Mouse (Mus musculus): ENCODE measurements at regions not wholly inside any gene's neighbourhood (a gene's known extent, or its start where the extent isn't known, plus 50 kb on each side); places are given as distances from the start of the nearest gene placed in this dataset.

- in situ Hi-C loops (cut with MboI, MseI), result no loop called here
Observed at GRCm38 (mm10) chr1:186444701-186445131, 261.1 kb downstream of the Tgfb2 start.

GRCm38 (mm10) chr1:186442160-186442559 is 263.6 kb downstream of the Tgfb2 start:
- in situ Hi-C loops (cut with MboI, MseI), result no loop called here

GRCm38 (mm10) chr1:186435336-186435972 is 270.3 kb downstream of the Tgfb2 start:
- in situ Hi-C loops (cut with MboI, MseI), result no loop called here

- in situ Hi-C loops (cut with MboI, MseI), result no loop called here
Observed at GRCm38 (mm10) chr1:186434782-186435181, 271.0 kb downstream of the Tgfb2 start.

- in situ Hi-C loops (cut with MboI, MseI), result no loop called here
Observed at GRCm38 (mm10) chr1:186434007-186434406, 271.8 kb downstream of the Tgfb2 start.

GRCm38 (mm10) chr1:186433169-186433665 is 272.6 kb downstream of the Tgfb2 start:
- in situ Hi-C loops (cut with MboI, MseI), result no loop called here

- in situ Hi-C loops (cut with MboI, MseI), result no loop called here
Observed at GRCm38 (mm10) chr1:186425421-186425820, 280.4 kb downstream of the Tgfb2 start.

GRCm38 (mm10) chr1:186424084-186424483 is 281.7 kb downstream of the Tgfb2 start:
- in situ Hi-C loops (cut with MboI, MseI), result no loop called here

GRCm38 (mm10) chr1:186417101-186417500 is 288.7 kb downstream of the Tgfb2 start:
- in situ Hi-C loops (cut with MboI, MseI), result no loop called here

- in situ Hi-C loops (cut with MboI, MseI), result no loop called here
Observed at GRCm38 (mm10) chr1:186415321-186415720, 290.5 kb downstream of the Tgfb2 start.

GRCm38 (mm10) chr1:186413886-186414245 is 291.9 kb downstream of the Tgfb2 start:
- in situ Hi-C loops (cut with MboI, MseI), result loop anchor here (5.0 kb wide), 1 partner anchor 767 kb away; no protein-coding TSS in a partner anchor

- in situ Hi-C loops (cut with MboI, MseI), result loop anchor here (5.0 kb wide), 1 partner anchor 766 kb away; no protein-coding TSS in a partner anchor
Observed at GRCm38 (mm10) chr1:186413064-186413885, 292.5 kb downstream of the Tgfb2 start.

GRCm38 (mm10) chr1:186412296-186412695 is 293.5 kb downstream of the Tgfb2 start:
- in situ Hi-C loops (cut with MboI, MseI), result loop anchor here (5.0 kb wide), 1 partner anchor 765 kb away; no protein-coding TSS in a partner anchor

GRCm38 (mm10) chr1:186408986-186409441 is 291.9 kb upstream of the Lyplal1 start:
- in situ Hi-C loops (cut with MboI, MseI), result no loop called here

- in situ Hi-C loops (cut with MboI, MseI), result no loop called here
Observed at GRCm38 (mm10) chr1:186407656-186408055, 290.5 kb upstream of the Lyplal1 start.

GRCm38 (mm10) chr1:186405693-186406092 is 288.6 kb upstream of the Lyplal1 start:
- in situ Hi-C loops (cut with MboI, MseI), result no loop called here

GRCm38 (mm10) chr1:186399762-186400161 is 282.7 kb upstream of the Lyplal1 start:
- in situ Hi-C loops (cut with MboI, MseI), result loop anchor here (10.0 kb wide), 1 partner anchor 535 kb away; no protein-coding TSS in a partner anchor

GRCm38 (mm10) chr1:186393005-186393404 is 275.9 kb upstream of the Lyplal1 start:
- in situ Hi-C loops (cut with MboI, MseI), result loop anchor here (10.0 kb wide), 1 partner anchor 528 kb away; no protein-coding TSS in a partner anchor

GRCm38 (mm10) chr1:186384440-186384839 is 267.3 kb upstream of the Lyplal1 start:
- in situ Hi-C loops (cut with MboI, MseI), result no loop called here

GRCm38 (mm10) chr1:186383453-186383852 is 266.3 kb upstream of the Lyplal1 start:
- in situ Hi-C loops (cut with MboI, MseI), result no loop called here

GRCm38 (mm10) chr1:186383006-186383405 is 265.9 kb upstream of the Lyplal1 start:
- in situ Hi-C loops (cut with MboI, MseI), result no loop called here
